Mouse (Mus musculus) kidney, adult 9 months (tissue): ENCODE results near the gene Rragd.
"Not testable (repeated sequence)": the region's sequence is repeated elsewhere in the genome, so short reads cannot be mapped to it uniquely, and the experiment has no call there.

Experiments
- DNase-seq: peaks from one replicate; pipeline ENCODE4 v3.0.0; 2022

Rragd gene

DNA sequence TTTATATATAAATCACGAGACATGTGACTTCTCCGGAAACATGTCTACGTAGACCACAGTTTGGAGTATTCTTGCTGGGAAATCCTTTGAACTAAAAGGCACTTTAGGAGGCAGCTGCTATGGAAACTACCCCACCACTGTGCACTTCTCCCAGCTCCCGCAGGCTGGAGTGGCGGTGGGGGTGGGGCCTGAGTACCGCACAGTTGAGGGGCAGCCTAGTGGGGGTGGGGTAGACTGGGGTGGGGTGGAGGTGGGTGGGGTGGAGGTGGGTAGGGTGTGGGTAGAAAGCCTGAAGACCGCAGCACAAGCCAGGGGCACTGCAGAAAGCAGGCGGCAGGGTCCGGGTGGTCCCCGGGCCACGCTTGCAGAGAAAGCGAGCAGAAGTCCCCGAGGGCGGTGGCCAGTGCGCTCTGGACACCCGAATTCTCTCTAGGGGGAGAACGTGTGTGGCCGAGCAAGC, at the start of gene Rragd:
Rragd (plus strand) TSS at position 322 of the 460 bp plus-strand sequence.
- peak; percentile 38 for DNase-seq

DNA sequence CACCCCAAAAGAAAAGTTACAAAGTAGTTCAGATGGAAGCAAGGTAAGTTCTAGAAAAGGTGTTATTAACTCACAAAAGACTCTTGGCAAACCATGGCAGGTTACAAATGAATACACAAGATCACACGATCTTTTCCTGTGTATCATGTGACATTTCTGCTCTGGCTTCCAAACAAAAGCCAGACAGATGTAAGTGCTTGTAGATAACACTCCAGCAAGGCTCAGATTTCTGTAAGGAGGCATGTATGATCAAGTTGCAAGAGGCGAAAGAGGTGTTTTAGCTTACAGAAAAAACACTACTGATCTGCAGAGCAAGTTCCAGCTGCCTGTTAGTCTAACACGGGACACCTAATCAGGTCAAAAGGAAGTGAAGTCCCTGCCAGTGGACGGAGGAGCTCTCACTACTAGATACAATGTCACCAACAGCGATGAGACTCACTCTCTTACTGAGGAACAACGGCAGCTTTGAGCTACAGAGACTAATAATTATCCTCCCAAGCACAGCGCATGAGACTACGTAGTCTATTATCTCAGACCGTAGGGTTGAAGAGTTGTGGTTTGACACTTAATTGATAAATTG, 46.0 kb upstream of the Rragd start:
- DNase-seq = no peak

DNA sequence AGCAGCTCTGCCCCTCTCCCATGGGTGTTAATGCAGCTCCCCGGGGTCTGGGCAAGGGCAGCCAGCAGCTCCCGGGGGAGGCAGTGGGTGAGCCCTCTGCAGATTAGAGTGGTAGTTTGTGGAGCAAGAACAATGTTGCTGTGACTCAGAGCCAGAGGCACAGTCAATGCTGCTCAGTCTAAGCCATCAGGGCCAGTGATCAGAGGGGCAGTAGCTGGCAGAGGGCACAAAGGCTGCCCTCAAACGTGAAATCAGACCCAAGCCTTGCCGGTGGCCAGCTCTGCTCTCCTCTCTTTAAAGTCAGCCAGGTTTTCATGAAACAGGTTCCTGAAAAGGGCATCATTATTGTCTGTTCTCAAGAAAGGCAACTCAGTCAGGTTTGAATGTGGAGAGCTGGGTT, 43.3 kb upstream of the Rragd start:
- no peak for DNase-seq

DNA sequence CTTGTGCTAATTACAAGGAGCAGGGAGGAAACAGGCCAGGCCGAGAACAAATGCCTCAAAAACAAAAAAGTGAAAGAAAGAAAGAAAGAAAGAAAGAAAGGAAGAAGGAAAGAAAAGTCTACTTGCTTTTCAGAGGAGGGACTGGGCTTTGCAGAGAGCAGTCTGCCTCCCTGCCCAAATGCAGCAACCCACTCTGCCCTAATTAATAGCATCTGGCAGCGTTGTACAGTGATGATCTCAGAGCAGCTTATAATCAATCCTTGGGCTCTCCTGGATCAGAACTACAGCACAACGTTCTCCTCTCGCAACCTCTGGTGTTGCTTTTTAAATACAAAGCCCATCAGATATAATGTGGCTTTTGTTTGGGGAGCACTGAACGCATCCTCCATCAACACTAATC, 42.9 kb upstream of the Rragd start:
- no peak for DNase-seq

DNA sequence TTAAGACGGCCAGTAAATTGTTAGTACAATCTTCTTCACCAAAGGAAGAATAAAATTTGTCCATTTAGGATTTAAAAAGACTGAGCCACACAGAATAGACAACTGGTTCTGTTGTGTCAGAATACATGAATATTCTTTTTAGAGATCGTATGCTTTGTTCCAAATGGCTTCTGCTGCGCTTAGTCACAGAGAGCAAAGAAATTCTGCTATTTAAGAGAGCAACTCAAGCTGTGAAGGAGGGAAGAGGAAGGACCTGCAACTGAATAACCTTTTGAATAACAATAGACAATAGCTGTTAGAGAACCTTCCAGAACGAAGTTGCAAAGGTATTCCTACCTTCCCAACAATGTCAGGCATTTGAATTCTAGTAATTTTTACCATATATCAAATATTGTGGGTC, 41.9 kb upstream of the Rragd start:
- DNase-seq = no peak

DNA sequence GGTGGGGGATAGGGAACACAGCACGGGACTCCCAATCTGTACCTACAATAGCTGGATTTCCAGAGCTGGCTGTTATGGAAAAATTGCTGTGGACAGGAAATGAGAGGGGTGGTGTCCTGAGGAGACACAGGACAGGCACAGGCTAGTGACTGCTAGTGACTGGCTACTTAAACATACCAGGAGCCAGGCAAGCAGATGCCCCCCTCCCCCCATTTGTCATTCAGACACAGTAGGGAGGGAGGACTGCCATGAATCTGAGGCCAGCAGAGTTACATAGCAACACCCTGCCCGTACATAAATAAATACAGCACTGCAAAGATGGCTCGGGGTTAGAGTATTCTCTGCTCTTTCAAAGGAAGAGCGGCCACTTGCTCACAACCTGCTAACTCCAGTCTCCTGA, 35.2 kb upstream of the Rragd start:
- DNase-seq = no peak

DNA sequence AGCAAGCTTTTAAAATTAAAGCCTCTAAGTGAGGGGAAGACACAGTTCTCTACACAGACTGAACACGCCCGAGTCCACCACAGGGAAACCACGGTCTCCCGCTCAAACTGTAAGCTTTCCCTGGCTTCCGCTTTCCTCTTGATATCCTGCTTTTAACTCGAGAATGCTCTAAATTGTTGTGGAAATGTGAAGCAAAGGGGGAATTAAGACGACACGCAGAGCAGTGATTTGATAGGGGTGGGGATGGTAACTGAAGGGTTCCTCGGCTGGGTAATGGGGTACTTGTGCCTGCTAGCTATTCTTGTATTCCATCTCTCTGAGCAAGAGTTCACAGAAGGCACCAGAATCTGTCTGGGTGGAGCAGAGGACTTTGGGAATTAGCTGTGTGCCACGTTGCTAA, 34.1 kb upstream of the Rragd start:
- DNase-seq = no peak

DNA sequence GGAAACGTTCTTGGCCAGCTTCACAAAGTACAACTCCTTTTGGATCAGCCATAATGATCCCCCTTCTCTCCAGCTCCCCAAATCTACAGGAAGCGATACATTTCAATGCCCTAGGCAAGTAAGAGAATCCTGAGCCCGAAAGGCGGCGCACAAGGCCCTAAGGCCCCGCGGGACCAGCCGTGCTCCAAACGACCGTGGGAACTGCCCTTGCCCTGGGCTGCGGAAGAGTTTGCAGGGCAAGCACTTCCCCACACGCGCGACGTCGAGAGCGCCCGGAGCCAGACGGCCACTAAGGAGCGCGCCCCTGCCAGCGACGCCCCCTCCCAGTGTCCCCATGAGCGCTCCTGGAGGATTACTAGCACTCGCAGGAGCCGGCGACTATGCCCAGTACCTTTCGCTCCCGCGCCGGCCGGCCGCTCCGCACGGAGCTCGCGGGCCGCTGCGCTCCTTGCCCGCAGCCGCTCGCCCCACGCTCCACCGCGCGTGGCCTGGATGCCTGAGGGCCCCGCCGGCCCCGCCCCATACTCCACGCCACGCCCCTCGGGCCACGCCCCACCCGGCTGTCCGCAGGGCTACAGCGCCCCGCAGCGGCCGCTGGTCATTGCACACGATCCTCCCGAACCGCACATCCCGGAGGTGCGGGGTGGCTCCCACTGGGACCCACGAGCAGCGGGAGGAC, 32.3 kb upstream of the Rragd start, which contains the start of gene Ankrd6:
Ankrd6 (minus strand) TSS at position 486 of the 679 bp plus-strand sequence.
- DNase-seq = peak; percentile 75

DNA sequence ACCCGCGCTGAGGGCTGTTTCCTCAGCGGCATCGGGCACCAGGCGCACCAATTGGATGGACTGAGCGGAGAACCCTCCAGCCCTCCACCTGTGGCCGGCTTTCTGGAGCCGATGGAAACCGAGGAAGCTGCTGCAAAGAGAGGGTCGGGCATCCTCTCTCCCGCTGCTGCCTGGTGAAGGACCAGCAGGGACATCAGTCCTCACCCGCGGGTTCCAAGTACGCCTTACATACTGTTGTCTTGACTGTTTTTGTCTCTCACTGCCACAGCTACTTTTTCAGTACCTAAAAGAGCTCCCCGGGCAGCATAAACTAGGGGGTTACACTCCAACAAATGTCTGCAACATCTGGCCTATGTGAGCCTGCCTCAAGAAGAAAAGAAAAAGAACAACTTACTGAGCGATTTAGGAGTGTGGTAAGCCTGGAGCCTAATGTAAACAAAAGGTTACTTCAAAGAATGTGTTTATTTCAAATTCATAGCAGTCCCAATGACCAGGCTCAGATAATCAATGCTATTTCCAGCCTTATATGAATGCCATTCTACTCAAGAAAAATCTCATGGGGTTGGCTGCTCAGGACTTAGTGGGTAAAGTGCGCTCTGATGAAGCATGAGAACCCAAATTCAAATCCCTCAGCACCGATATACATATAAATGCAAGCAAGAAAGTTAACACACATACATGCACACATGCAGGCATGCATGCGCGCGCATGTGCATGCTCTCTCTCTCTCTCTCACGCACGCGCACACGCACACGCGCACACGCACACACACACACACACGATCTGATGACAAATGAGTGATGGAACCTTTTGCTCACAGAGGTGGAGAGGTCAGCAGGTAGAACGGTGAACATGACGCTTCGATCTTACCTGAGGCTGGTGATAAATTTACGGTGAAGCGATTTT, 31.5 kb upstream of the Rragd start:
- no peak for DNase-seq

DNA sequence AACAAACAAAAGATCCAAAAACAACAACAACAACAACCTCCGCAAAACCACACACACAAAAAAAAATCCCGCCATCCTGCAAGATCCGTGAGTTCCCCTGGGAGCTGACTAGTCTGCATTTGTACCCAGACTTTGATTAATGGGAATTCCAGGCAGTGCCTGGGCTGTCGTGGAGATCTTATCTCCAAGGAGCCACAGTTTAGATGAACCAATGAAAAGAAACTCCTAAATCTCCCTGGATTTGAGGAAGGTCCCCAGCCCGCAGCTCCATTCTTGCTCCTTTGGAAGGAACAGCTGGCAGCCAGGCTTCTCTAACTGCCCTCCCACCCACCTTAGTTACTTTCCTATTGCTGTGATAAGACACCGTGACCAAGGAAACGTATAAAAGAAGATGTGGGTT, 30.2 kb upstream of the Rragd start:
- no peak for DNase-seq

DNA sequence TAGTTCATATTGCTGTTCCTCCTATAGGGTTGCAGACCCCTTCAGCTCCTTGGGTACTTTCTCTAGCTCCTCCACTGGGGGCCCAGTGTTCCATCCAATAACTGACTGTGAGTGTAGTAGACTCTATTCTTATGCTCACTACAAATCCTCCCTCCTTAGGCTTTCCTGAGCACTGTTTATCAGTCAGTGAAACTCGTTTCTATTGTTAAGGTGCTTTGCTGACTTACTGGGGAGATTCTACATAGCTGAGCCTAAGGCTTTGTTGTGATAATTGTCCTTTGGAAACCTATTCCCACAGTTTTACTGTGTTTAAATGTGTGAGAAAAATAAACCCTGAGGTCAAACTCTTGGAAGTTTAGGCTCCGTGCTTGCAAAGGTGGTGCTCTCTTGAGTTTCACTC, 26.4 kb upstream of the Rragd start:
- DNase-seq = no peak

DNA sequence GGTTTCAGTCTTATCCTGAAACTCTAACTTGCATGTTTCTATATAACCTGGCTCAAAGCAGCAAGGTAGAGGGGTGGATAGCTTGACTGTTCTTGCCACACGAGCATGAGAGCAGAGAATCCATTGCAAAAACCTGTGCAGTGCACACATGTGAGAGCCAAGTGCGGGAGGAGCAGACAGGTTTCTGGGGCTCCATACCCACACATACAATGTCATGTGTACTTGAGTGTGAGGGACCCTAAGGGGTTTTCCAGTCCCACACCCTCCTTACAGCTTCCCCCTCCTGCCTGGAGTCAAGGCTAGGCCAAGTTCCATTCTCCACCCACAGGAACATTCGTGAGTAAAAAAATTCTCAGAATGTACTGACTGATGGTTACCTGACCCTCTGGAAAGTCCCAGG, 21.4 kb upstream of the Rragd start:
- DNase-seq = no peak

DNA sequence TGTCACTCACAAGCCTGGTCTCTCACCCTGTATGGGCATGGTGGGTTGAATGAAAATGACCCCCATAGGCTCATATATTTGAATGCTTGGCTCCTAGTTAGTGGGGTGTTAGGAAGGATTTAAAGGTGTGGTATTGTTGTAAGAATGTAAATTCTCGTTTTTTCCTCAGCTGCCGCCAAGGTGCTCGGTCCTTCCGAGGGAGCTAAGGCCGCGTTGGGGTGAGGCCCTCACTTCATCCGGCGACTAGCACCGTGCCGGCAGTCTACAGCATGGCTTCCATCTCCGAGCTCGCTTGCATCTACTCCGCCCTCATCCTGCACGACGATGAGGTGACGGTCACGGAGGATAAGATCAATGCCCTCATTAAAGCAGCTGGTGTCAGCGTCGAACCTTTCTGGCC, 18.2 kb upstream of the Rragd start:
- not testable (repeated sequence) for DNase-seq

DNA sequence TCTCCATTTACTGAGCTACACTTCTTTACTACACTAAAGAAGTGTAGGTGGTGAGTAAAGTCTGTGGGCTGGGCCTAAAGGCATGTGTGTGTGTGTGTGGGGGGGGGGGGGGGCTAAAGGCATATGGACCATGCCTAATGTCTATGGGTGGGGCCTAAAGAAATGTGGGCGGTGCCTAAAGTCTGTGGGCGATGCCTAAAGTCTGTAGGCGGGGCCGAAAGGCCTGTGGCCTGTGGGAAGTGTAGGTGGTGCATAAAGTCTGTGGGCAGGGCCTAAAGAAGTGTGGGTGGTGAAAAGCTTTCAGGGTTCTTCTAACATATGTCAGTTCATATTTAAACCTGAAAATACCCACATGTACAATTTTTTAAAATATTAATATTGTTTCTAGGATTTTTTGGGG, 5.5 kb upstream of the Rragd start:
- no peak for DNase-seq

DNA sequence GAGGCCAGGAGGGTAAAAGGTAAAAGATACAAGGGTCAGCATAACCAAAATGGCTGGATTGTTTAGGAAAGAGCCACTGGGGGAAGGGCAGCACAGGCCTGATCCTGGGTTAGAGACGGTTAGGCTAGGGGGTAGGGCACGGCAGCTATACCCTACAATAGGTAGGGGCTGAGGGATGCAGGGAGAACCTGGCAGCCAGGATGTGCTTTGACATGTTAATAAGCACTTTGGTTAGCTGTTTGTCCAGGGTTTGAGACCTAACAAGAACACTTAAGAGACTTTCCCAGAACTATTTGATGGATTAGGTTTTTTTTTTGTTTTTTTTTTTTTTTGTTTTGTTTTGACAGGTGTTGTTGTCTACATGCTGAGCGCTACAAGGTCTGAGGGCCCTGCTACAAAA, 2.8 kb upstream of the Rragd start:
- DNase-seq = no peak

DNA sequence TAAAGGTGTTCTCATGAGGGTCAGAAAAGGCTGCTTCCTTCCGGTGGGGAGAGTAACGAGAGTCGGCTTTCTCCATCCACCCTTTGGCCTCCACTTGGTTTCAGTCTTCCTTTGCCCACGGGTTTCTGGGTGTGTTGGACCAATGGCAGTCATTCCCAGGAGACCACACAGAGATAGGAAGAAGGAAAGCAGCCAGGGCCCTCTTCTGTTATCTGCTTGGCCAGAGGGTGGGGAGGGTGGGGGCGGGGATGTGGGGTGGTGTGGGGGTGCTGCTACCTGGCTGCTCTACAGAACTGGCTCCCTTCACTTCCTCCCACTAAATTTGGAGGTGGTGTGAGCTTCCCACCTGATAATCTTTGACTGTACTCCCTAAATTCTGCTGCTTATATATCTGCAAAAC, 1.2 kb upstream of the Rragd start:
- DNase-seq = no peak

DNA sequence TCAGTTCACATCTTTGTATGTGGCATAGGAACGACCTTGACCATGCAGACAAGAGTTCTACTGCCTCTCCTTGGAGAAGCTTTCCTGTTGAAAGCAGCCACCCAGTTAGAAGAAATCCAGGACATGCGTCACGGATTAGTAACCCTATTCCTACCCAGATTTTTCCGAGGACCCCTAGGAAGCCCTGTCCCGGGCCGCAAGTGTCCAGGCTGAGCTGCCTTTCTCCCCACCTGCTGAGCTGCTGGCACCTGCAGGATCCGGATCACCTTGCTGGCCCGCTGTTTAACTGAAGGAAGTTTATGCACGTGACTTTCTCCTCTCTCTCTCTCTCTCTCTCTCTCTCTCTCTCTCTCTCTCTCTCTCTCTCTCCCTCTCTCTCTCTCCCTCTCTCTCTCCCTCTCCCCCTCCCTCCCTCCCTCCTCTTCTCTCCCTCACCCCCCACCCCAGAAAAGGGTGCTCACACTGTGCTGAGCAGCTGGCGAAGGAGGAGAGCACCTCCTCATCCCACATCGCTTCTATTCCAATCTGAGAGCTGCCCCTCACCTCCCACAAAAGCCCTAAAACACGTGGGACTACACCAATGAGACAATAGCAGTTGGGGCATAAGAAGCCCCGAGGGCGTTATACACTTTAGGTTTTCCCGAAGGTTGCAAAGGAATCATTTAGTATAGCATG, 659 bp upstream of the Rragd start:
- peak; percentile 46 for DNase-seq

DNA sequence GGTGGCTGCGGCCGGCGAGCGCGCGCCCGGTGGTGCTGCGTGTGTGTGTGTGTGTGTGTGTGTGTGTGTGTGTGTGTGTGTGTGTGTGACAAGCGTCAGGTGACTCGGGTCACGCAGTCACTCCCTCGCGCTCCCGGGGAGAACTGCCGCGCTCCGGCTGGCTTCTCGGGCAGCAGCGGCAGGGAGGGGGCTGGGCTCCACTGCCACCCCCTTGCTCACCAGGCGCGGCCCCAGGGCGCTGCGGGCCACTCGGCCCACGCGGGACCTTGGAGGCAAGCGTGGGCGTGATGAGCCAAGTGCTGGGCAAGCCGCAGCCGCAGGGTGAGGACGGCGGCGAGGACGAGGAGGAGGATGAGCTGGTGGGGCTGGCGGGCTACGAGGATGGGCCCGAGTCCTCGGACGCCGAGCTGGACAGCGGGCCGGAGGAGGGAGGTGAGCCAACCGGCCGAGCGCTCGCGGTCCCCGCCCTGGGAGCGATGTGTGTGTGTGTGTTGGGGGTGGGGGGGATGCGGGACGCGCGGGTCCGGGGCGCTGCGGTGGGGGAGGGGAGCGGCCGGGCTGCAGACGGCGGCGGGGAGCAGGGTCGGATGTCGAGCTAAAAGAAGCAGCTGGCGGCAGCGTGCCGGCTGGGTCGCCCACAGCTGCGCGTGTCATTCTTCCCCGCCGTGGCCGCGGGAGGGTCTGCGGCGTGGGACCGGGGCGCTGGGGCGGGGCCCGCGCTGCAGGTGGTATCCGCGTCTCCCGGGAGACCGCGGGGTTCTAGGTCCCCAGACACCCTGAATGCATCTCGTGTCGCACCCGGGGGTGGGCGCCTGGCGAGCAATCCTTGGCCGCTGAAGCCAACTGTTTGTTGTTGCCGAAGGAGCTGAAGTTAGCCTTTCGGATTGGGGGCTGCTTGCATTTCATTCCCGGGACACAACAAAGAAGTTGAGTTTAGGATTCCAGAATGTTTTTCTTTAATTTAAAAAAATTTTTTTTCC, 629 bp downstream of the Rragd start:
- peak; percentile 74 for DNase-seq

DNA sequence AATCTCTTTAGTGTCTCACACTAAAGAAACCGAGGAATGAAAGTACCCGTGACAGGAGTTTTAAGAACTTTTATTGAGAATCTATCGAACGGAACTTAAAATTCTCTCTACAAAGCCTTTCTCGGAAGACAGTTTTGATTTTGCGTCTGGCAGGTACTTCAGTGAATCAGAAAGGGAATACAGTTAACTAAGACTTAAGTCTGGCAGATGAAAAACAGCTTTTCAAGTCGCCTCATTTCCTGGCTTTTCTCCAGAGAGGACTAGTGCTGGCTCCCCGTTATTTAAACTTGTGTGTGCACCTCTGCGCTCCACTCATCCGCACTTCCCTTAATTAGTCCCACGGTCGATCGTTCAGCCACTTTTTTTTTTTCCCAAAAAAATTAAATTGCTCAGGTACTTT, 1.4 kb downstream of the Rragd start:
- peak; percentile 32 for DNase-seq

DNA sequence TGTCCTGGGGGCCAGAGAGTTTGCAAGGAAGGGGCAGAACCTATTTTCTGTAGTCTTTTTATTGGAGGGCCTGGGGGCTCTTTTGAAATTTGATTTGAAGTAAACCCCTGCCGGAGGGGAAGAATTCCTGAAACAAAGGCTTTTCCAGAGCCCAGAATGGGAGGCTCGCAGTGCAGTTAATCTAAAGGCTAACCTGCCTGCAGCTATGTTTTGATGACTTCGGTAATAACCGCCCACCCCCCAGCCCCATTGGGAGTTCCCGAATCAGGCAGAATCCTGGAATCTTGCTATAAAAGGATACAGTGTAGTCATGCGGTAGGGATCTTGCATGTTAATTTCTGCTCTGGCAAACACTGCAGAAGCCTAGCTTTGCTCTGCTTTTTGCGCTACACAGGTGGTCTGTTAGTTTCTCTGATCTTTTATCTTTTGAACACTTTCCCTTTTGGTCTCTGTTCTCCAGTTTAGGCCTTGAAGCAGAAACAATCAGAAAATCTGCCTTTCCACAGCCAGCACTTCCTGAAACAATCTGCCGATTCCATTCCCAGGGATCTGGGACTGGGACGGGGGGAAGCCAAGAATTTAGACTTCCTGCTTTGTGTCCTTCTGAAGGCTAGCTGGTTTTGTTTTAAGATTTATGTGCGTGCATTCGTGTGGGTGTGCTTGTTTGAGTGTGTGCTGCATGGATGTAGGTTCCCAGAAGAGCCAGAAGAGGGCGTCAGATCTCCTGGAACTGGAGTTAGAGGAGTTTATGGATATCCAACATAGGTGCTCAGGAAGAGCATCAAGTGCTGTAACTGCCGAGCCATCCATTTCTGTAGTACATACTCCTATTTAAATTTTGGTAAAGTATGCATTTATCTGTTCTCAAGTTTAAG, 2.2 kb downstream of the Rragd start:
- DNase-seq = no peak

DNA sequence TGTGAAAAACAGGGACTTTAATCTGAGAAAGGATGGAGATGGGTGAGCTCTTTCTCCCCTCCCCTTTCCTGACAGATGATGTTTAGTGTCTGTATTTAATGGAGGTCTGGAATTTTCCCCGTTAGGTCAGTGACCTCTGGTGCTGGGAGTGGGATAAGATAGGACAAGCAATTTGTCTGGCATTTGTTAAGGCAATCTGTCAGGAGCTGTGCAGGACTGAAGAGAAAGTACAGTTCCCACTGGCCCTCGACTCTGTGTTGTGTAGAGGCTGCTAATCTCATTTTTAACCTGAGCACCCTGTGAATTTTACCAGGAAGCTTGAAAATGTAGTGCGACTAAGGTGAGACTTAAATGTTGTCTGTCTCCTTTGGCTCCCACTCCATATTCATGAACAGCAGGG, 2.8 kb downstream of the Rragd start:
- no peak for DNase-seq
